28 mouse cellular contexts compared by ENCODE assay signal in the genomic region with DNA sequence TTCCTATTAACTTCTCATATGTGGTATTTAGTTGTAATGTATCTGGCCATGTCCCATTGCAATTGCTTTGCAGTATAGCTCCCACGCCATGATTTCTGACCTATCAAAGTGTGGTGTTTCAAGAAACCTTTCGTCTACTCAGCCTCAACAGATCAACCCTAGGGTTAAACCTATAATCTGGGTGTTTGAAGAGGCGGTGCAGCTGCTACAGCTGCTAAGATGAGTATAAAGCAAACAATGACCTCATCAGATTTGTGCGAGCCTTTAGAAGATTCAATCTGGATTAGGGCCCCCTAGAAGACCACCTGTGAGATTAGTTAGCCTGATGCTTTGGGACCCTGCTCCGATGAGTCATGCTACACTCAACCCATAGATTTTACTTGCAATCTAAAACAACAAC.
DNase-seq lines count a peak whose midpoint lies in the region; ATAC-seq lines count a peak whose summit lies in the region.
"Had no signal": no experiment of that assay in that cellular context is flagged by ENCODE, and none has a peak within 500 bp of the region (broad histone marks: within the 10 kb centered on the region; RNA-seq: fewer than 3 reads in every experiment).

No protein-coding gene starts in this region.

- H3K4me2 ChIP-seq in embryonic facial prominence, embryonic 13.5 days = no peak overlapping the region
- no peak overlapping the region for H3K4me2 ChIP-seq in limb, embryonic 12.5 days
- H3K4me2 ChIP-seq in stomach, embryonic 16.5 days (ENCODE audit: low read depth, low read length) = no peak overlapping the region
- no peak overlapping the region for H3K4me2 ChIP-seq in forebrain, embryonic 13.5 days
- no peak overlapping the region for H3K4me2 ChIP-seq in hindbrain, embryonic 11.5 days (replicated peaks; ENCODE audit: low read depth, low read length)
- H3K4me2 ChIP-seq: heart, embryonic 12.5 days; hindbrain, embryonic 15.5 days; kidney, embryonic 15.5 days; liver, embryonic 13.5 days; midbrain, embryonic 15.5 days; neural tube, embryonic 15.5 days had no signal

- no peak overlapping the region for H3K4me3 ChIP-seq in embryonic facial prominence, embryonic 10.5 days
- H3K4me3 ChIP-seq in embryonic facial prominence, embryonic 13.5 days = no peak overlapping the region
- no peak overlapping the region for H3K4me3 ChIP-seq in limb, embryonic 12.5 days (replicated peaks)
- H3K4me3 ChIP-seq in stomach, embryonic 16.5 days (replicated peaks; ENCODE audit: low read length) = no peak overlapping the region
- no peak overlapping the region for H3K4me3 ChIP-seq in forebrain, embryonic 13.5 days
- no peak overlapping the region for H3K4me3 ChIP-seq in hindbrain, embryonic 11.5 days (ENCODE audit: low read depth, low read length)
- H3K4me3 ChIP-seq: gastrocnemius, adult 2 months; heart, adult 2 months; heart, embryonic 12.5 days; hindbrain, embryonic 15.5 days; kidney, embryonic 15.5 days; liver, embryonic 13.5 days; midbrain, embryonic 15.5 days; neural tube, embryonic 15.5 days had no signal

- H3K9ac ChIP-seq in embryonic facial prominence, embryonic 13.5 days = no peak overlapping the region
- H3K9ac ChIP-seq in limb, embryonic 12.5 days (replicated peaks) = no peak overlapping the region
- no peak overlapping the region for H3K9ac ChIP-seq in stomach, embryonic 16.5 days (ENCODE audit: low read length)
- H3K9ac ChIP-seq in forebrain, embryonic 13.5 days = no peak overlapping the region
- H3K9ac ChIP-seq in hindbrain, embryonic 11.5 days (ENCODE audit: low read depth, low read length) = no peak overlapping the region
- H3K9ac ChIP-seq: heart, embryonic 12.5 days; hindbrain, embryonic 15.5 days; kidney, embryonic 15.5 days; liver, embryonic 13.5 days; midbrain, embryonic 15.5 days; neural tube, embryonic 15.5 days had no signal

- no peak for DNase-seq in embryonic facial prominence, embryonic 10.5 days (ENCODE audit: low spot score)
- DNase-seq in hindbrain, embryonic 11.5 days (ENCODE audit: low spot score) = no peak
- DNase-seq: adrenal gland, adult 8-10 months; cerebellum, adult 9-11 months; embryo, embryonic 11 days; gastrocnemius, adult 2 months; gastrocnemius, postnatal 36 days; heart, adult 2 months; kidney, adult 11 months; kidney, postnatal 4 days; layer of hippocampus, postnatal 36 days; left cerebral cortex, postnatal 4 days; liver, embryonic 13.5 days; lung, adult 2 months; lung, postnatal 14 days; right cerebral cortex, postnatal 25 days had no signal

- ATAC-seq in embryonic facial prominence, embryonic 13.5 days (ENCODE audit: insufficient number of reproducible peaks, insufficient read depth, low FRiP score, low TSS enrichment, low read depth) = no peak
- no peak for ATAC-seq in limb, embryonic 12.5 days (ENCODE audit: insufficient number of reproducible peaks, insufficient read depth, low FRiP score, low TSS enrichment, low read depth)
- ATAC-seq in stomach, embryonic 16.5 days (ENCODE audit: insufficient read depth, low FRiP score) = peak; percentile 72; the same call in 1 of the 2 replicates
- no peak for ATAC-seq in forebrain, embryonic 13.5 days
- no peak for ATAC-seq in hindbrain, embryonic 11.5 days (ENCODE audit: low FRiP score)
- ATAC-seq: forebrain, embryonic 16.5 days; inflammation-experienced regulatory T-cells, adult 6 months; midbrain, embryonic 15.5 days had no signal

- WGBS in embryonic facial prominence, embryonic 10.5 days = 81% methylated on average over 5 of the region's 5 CpGs
- 74% methylated on average over 5 of the region's 5 CpGs for WGBS in embryonic facial prominence, embryonic 13.5 days
- WGBS in limb, embryonic 12.5 days = 81% methylated on average over 5 of the region's 5 CpGs
- 45% methylated on average over 5 of the region's 5 CpGs for WGBS in stomach, embryonic 16.5 days
- 63% methylated on average over 5 of the region's 5 CpGs for WGBS in forebrain, embryonic 13.5 days
- WGBS in hindbrain, embryonic 11.5 days = 92% methylated on average over 5 of the region's 5 CpGs

- peaks cover 16% of the 10 kb centered on the region; the same call in 1 of the 2 replicates for H3K4me1 ChIP-seq in embryonic facial prominence, embryonic 10.5 days
- H3K4me1 ChIP-seq in embryonic facial prominence, embryonic 13.5 days = peaks cover 33% of the 10 kb centered on the region
- peaks cover 22% of the 10 kb centered on the region for H3K4me1 ChIP-seq in limb, embryonic 12.5 days (replicated peaks)
- peaks cover 4% of the 10 kb centered on the region; the same call in 1 of the 2 replicates for H3K4me1 ChIP-seq in stomach, embryonic 16.5 days (ENCODE audit: control insufficient read depth, insufficient read depth, low read length)
- H3K4me1 ChIP-seq in forebrain, embryonic 13.5 days = no peaks in the 10 kb centered on the region
- H3K4me1 ChIP-seq in hindbrain, embryonic 11.5 days (replicated peaks; ENCODE audit: control insufficient read depth, insufficient read depth, low read length) = no peaks in the 10 kb centered on the region
- H3K4me1 ChIP-seq: heart, embryonic 12.5 days; hindbrain, embryonic 15.5 days; midbrain, embryonic 15.5 days; neural tube, embryonic 15.5 days had no signal

- no peaks in the 10 kb centered on the region for H3K9me3 ChIP-seq in embryonic facial prominence, embryonic 10.5 days
- H3K9me3 ChIP-seq in embryonic facial prominence, embryonic 13.5 days = no peaks in the 10 kb centered on the region
- H3K9me3 ChIP-seq in limb, embryonic 12.5 days = no peaks in the 10 kb centered on the region
- H3K9me3 ChIP-seq in stomach, embryonic 16.5 days (replicated peaks; ENCODE audit: control insufficient read depth, low read length) = no peaks in the 10 kb centered on the region
- H3K9me3 ChIP-seq in forebrain, embryonic 13.5 days (replicated peaks) = no peaks in the 10 kb centered on the region
- no peaks in the 10 kb centered on the region for H3K9me3 ChIP-seq in hindbrain, embryonic 11.5 days (ENCODE audit: control insufficient read depth, low read length)
- H3K9me3 ChIP-seq: G1E; heart, embryonic 12.5 days; hindbrain, embryonic 15.5 days; kidney, embryonic 15.5 days; liver, embryonic 13.5 days; midbrain, embryonic 15.5 days; neural tube, embryonic 15.5 days had no signal

- H3K27me3 ChIP-seq in embryonic facial prominence, embryonic 10.5 days (replicated peaks; ENCODE audit: low read depth, poor library complexity, severe bottlenecking) = no peaks in the 10 kb centered on the region
- no peaks in the 10 kb centered on the region for H3K27me3 ChIP-seq in embryonic facial prominence, embryonic 13.5 days
- H3K27me3 ChIP-seq in limb, embryonic 12.5 days = no peaks in the 10 kb centered on the region
- H3K27me3 ChIP-seq in stomach, embryonic 16.5 days (ENCODE audit: control insufficient read depth, insufficient read depth, low read length) = no peaks in the 10 kb centered on the region
- no peaks in the 10 kb centered on the region for H3K27me3 ChIP-seq in forebrain, embryonic 13.5 days
- H3K27me3 ChIP-seq in hindbrain, embryonic 11.5 days (ENCODE audit: control insufficient read depth, insufficient read depth, low read length) = no peaks in the 10 kb centered on the region
- H3K27me3 ChIP-seq: heart, embryonic 12.5 days; hindbrain, embryonic 15.5 days; kidney, embryonic 15.5 days; liver, embryonic 13.5 days; midbrain, embryonic 15.5 days; neural tube, embryonic 15.5 days had no signal

- no peaks in the 10 kb centered on the region for H3K36me3 ChIP-seq in embryonic facial prominence, embryonic 10.5 days (replicated peaks)
- H3K36me3 ChIP-seq in embryonic facial prominence, embryonic 13.5 days = no peaks in the 10 kb centered on the region
- H3K36me3 ChIP-seq in limb, embryonic 12.5 days = no peaks in the 10 kb centered on the region
- no peaks in the 10 kb centered on the region for H3K36me3 ChIP-seq in stomach, embryonic 16.5 days (ENCODE audit: control insufficient read depth, insufficient read depth, low read length)
- H3K36me3 ChIP-seq in forebrain, embryonic 13.5 days (ENCODE audit: poor library complexity, severe bottlenecking) = no peaks in the 10 kb centered on the region
- H3K36me3 ChIP-seq in hindbrain, embryonic 11.5 days (ENCODE audit: control insufficient read depth, insufficient read depth, low read length) = no peaks in the 10 kb centered on the region
- H3K36me3 ChIP-seq: G1E; heart, embryonic 12.5 days; hindbrain, embryonic 15.5 days; kidney, embryonic 15.5 days; liver, embryonic 13.5 days; midbrain, embryonic 15.5 days; neural tube, embryonic 15.5 days had no signal

- H3K27ac ChIP-seq in embryonic facial prominence, embryonic 10.5 days (replicated peaks) = 0 out of 2 replicates have a peak overlapping the region, but pooled peaks have one; percentile 30
- H3K27ac ChIP-seq in embryonic facial prominence, embryonic 13.5 days = peak overlapping the region; percentile 73
- peak overlapping the region; percentile 74 for H3K27ac ChIP-seq in limb, embryonic 12.5 days
- no peak overlapping the region for H3K27ac ChIP-seq in stomach, embryonic 16.5 days (ENCODE audit: low read length)
- H3K27ac ChIP-seq in forebrain, embryonic 13.5 days = no peak overlapping the region
- no peak overlapping the region for H3K27ac ChIP-seq in hindbrain, embryonic 11.5 days (ENCODE audit: low read depth, low read length)
- H3K27ac ChIP-seq: gastrocnemius, adult 2 months; heart, adult 2 months; hindbrain, embryonic 15.5 days; kidney, embryonic 15.5 days; liver, embryonic 13.5 days; midbrain, embryonic 15.5 days; neural tube, embryonic 15.5 days had no signal

Comparison
In these comparisons a context has a peak if more than half of its experiments do, and no peak if none do; other contexts are left out.
1. H3K27ac ChIP-seq: peak in embryonic facial prominence, embryonic 10.5 days (single experiment), embryonic facial prominence, embryonic 13.5 days (single experiment) and limb, embryonic 12.5 days (single experiment); none in stomach, embryonic 16.5 days (single experiment), forebrain, embryonic 13.5 days (single experiment) and hindbrain, embryonic 11.5 days (single experiment).